Mouse (Mus musculus) kidney, embryonic 15.5 days (tissue): ENCODE results near the gene Usp35. TPM values are rescaled to one million over a fixed set of nuclear protein-coding genes. Genes with fewer than 3 reads are reported as not detected.

Experiments
- ATAC-seq: fragments of 200-750 bp; cut with Nextera tagmentation; replicated peaks from 2 replicates; pipeline ENCODE4 v1.8.0; 2017; ENCODE audit warnings: moderate TSS enrichment; ENCODE audit not compliant: low FRiP score
- H3K27ac ChIP-seq: fragments of 300-500 bp; sonication (generic); 2 replicates; pipeline ENCODE4 v1.5.1; 2015; ENCODE audit warnings: mild to moderate bottlenecking, inconsistent platforms
- H3K27me3 ChIP-seq: fragments of 300-500 bp; sonication (generic); 2 replicates; pipeline ENCODE4 v1.6.1; 2015; ENCODE audit warnings: inconsistent platforms
- H3K36me3 ChIP-seq: fragments of 300-500 bp; sonication (generic); 2 replicates; pipeline ENCODE4 v1.6.1; 2015; ENCODE audit warnings: inconsistent platforms
- H3K4me1 ChIP-seq: fragments of 300-500 bp; sonication (generic); 2 replicates; pipeline ENCODE4 v1.6.1; 2015; ENCODE audit warnings: inconsistent platforms
- H3K4me2 ChIP-seq: fragments of 300-500 bp; sonication (generic); 2 replicates; pipeline ENCODE4 v1.6.1; 2015; ENCODE audit warnings: moderate library complexity, mild to moderate bottlenecking, inconsistent platforms
- H3K4me3 ChIP-seq: fragments of 300-500 bp; sonication (generic); replicated peaks from 2 replicates; pipeline ENCODE4 v1.5.1; 2015; ENCODE audit warnings: mild to moderate bottlenecking, inconsistent platforms
- H3K9ac ChIP-seq: fragments of 300-500 bp; sonication (generic); 2 replicates; pipeline ENCODE4 v1.6.1; 2015; ENCODE audit warnings: mild to moderate bottlenecking, inconsistent platforms
- H3K9me3 ChIP-seq: fragments of 300-500 bp; sonication (generic); replicated peaks from 2 replicates; pipeline ENCODE4 v1.6.1; 2016; ENCODE audit warnings: inconsistent platforms
- WGBS: fragments of 180-500 bp; shearing (Covaris S2); methylation state at CpG from one replicate; pipeline ENCODE4 v1.1.7; 2015; ENCODE audit warnings: mixed read lengths; 5-methylcytosine and 5-hydroxymethylcytosine counted together
- polyA plus RNA-seq: library from polyadenylated mRNA; unstranded; fragments of >200 nt; fragmentation: Nextera tagmentation; extraction: Ambion mirVana; gene quantifications from 2 replicates; pipeline ENCODE4 v1.2.1, GENCODE M21; 2015

Gene Usp35
- polyA plus RNA-seq, 1 experiment from 2014 or later = 1.9 TPM

- no peak overlapping the region for H3K4me3 ChIP-seq
- H3K9ac ChIP-seq = no peak overlapping the region
- no peaks in the 10 kb centered on the region for H3K4me1 ChIP-seq
- peaks cover 38% of the 10 kb centered on the region for H3K36me3 ChIP-seq
- no peak overlapping the region for H3K27ac ChIP-seq
- no peaks in the 10 kb centered on the region for H3K27me3 ChIP-seq
- H3K4me2 ChIP-seq = no peak overlapping the region
- no peak for ATAC-seq
- H3K9me3 ChIP-seq = no peaks in the 10 kb centered on the region
- 0% methylated on average over 2 of the region's 2 CpGs for WGBS
These were observed 34.4 kb downstream of the Usp35 start for GRCm38 (mm10) chr7:97297466-97297865.

GRCm38 (mm10) chr7:97296986-97297385 lies 34.8 kb downstream of the Usp35 start:
- no peak overlapping the region for H3K9ac ChIP-seq
- no peaks in the 10 kb centered on the region for H3K9me3 ChIP-seq
- ATAC-seq = no peak
- H3K27me3 ChIP-seq = no peaks in the 10 kb centered on the region
- no peak overlapping the region for H3K27ac ChIP-seq
- H3K4me3 ChIP-seq = no peak overlapping the region
- 59% methylated on average over 2 of the region's 2 CpGs for WGBS
- peaks cover 33% of the 10 kb centered on the region for H3K36me3 ChIP-seq
- no peak overlapping the region for H3K4me2 ChIP-seq
- no peaks in the 10 kb centered on the region for H3K4me1 ChIP-seq

- Histone ChIP-seq H3K4me3 (no peak overlapping the region), H3K4me1 (no peaks in the 10 kb centered on the region), H3K27me3 (no peaks in the 10 kb centered on the region), H3K27ac (no peak overlapping the region), H3K9me3 (no peaks in the 10 kb centered on the region), H3K36me3 (peaks cover 14% of the 10 kb centered on the region), H3K9ac (no peak overlapping the region), H3K4me2 (no peak overlapping the region)
- ATAC-seq = no peak
- 94% methylated on average over 1 of the region's 1 CpGs for WGBS
These were observed 60.8 kb downstream of the Usp35 start for GRCm38 (mm10) chr7:97271068-97271467.

- H3K4me1 ChIP-seq = no peaks in the 10 kb centered on the region
- no peak overlapping the region for H3K9ac ChIP-seq
- H3K36me3 ChIP-seq = peaks cover 14% of the 10 kb centered on the region
- ATAC-seq = no peak
- H3K4me3 ChIP-seq = no peak overlapping the region
- no peaks in the 10 kb centered on the region for H3K27me3 ChIP-seq
- H3K27ac ChIP-seq = no peak overlapping the region
- H3K4me2 ChIP-seq = no peak overlapping the region
- no peaks in the 10 kb centered on the region for H3K9me3 ChIP-seq
These were observed 61.5 kb downstream of the Usp35 start for GRCm38 (mm10) chr7:97270367-97270766.

GRCm38 (mm10) chr7:97262541-97262940 lies 69.3 kb downstream of the Usp35 start:
- no peak for ATAC-seq
- no peak overlapping the region for H3K4me2 ChIP-seq
- H3K4me1 ChIP-seq = no peaks in the 10 kb centered on the region
- 35% methylated on average over 1 of the region's 1 CpGs for WGBS
- no peaks in the 10 kb centered on the region for H3K36me3 ChIP-seq
- no peak overlapping the region for H3K4me3 ChIP-seq
- H3K27me3 ChIP-seq = no peaks in the 10 kb centered on the region
- H3K9me3 ChIP-seq = no peaks in the 10 kb centered on the region
- H3K9ac ChIP-seq = no peak overlapping the region
- no peak overlapping the region for H3K27ac ChIP-seq

Other genes with a start within 250 kb of the Usp35 start
- 3.8 and 4.2 TPM in 2 replicates for gene Kctd21, start 307 bp upstream of the Usp35 start, polyA plus RNA-seq
- gene Alg8, start 39.6 kb upstream of the Usp35 start, polyA plus RNA-seq = 49.3 and 51.7 TPM in 2 replicates
- 359 and 418 TPM in 2 replicates for gene Ndufc2, start 68.0 kb upstream of the Usp35 start, polyA plus RNA-seq
- 0.72 and 1.0 TPM in 2 replicates for gene Thrsp, start 85.7 kb upstream of the Usp35 start, polyA plus RNA-seq
- gene Kctd14, start 119.3 kb upstream of the Usp35 start, polyA plus RNA-seq = 2.0 and 2.3 TPM in 2 replicates
- 50.2 and 53.5 TPM in 2 replicates for gene Ints4, start 148.9 kb upstream of the Usp35 start, polyA plus RNA-seq
- 45.9 and 51.7 TPM in 2 replicates for gene Aamdc, start 247.5 kb upstream of the Usp35 start, polyA plus RNA-seq
- gene Rsf1, start 247.9 kb upstream of the Usp35 start, polyA plus RNA-seq = 23.8 and 27.8 TPM in 2 replicates